Mouse (Mus musculus) adrenal gland, adult 18-20 months (tissue): ENCODE results near the gene Smim7. TPM values are rescaled to one million over a fixed set of nuclear protein-coding genes. Genes with fewer than 3 reads are reported as not detected.
A peak's percentile ranks its signal among the peaks of the same experiment; 100 is the strongest.

Experiments
- DNase-seq, 2 experiments: peaks; one replicate each; pipeline ENCODE4 v3.0.0; 2021 to 2022; ENCODE audit warnings: low spot score in 2 of 2
- long read RNA-seq, 2 experiments: library from polyadenylated mRNA; stranded (forward); transcript quantifications; one replicate each; pipeline ENCODE4 v2.0.0; 2021
- total RNA-seq, 2 experiments: library from RNA; stranded (reverse); gene quantifications; 1 replicate in 1 of 2; 2 replicates in 1 of 2; pipeline ENCODE4 v1.2.3; 2021

Smim7 gene
- 100 to 1,000 TPM; 101 to 120 TPM for total RNA-seq
- long read RNA-seq, experiment 1, transcript Smim7-203 (5 exons, 2,892 nt), result major isoform, 50 of 56 reads
- long read RNA-seq, experiment 1, partial matches to known transcripts, result 0 of 56 reads
- long read RNA-seq, experiment 1, other reads (novel, unspliced or antisense), result 2 of 56 reads
- long read RNA-seq, experiment 2, transcript Smim7-203 (5 exons, 2,892 nt), result major isoform, 180 of 191 reads
- long read RNA-seq, experiment 2, transcript Smim7-201 (4 exons, 642 nt), result minor isoform, 6 of 191 reads
- long read RNA-seq, experiment 2, partial matches to known transcripts, result 3 of 191 reads
- long read RNA-seq, experiment 2, other reads (novel, unspliced or antisense), result 2 of 191 reads

DNA sequence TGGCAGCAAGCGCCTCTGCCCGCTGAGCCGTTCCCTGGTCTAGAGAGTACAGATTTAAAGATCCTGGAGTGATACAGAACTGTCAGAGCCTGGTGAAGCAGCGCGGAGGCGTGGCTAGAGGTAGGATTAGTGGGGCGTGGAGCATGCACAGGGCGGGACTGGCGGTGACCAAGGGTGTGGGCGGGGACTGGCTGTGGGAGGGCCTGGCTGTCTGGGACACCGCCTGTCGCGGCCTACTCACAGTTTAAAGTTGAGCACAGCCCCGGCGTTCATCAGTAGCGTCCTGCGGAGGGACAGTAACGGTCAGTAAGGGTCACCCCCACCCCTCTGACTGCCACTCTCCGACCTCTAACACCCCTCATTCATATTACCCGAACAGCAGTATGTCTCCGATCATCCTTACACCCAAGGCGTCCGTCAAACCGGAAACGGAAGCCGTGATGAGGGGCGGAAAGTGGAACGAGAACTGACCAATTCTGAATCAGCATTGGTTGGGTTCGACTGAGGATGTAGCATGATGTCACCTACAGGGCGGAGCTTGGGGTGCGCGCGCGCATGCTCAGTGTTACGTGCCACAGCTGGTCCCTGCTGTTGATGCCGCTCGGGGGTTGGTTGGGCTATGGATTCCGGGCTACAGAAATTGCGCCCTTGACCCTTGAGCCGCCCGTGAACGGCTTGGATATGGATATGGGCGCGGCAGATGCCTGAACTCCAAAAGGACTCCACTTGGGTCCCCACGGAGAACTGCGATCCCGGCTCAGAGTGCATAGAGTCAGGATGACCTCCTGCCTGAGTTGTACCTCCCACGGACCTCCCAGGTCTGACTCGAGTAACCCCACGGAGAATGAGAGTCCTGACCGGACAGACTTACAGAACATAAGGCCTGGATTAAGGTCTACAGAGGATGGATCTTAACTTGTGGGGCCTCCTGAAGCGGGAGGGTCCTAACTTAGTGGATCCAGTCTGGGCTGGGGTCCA, at the start of gene Smim7:
Gene Smim7 (minus strand): TSS at position 456 of the 978 bp plus-strand sequence.
- peak; percentile 95 to 96 for DNase-seq

DNA sequence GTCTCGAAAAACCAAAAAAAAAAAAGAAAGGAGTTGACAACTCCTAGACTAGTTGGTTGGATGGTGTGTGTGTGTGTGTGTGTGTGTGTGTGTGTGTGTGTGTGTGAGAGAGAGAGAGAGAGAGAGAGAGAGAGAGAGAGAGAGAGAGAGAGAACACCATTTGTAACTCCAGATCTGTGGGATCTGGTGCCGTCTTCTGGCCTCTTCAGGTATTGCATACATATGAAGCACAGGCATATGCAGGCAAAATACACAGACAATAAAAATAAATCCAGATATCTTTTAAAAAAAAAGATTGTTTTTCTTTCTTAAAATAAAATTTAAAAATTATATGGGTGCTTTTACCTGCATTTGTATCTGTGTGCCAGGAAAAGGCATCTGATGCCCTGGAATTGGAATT, 19.3 kb upstream of the Smim7 start:
- DNase-seq, result no peak

DNA sequence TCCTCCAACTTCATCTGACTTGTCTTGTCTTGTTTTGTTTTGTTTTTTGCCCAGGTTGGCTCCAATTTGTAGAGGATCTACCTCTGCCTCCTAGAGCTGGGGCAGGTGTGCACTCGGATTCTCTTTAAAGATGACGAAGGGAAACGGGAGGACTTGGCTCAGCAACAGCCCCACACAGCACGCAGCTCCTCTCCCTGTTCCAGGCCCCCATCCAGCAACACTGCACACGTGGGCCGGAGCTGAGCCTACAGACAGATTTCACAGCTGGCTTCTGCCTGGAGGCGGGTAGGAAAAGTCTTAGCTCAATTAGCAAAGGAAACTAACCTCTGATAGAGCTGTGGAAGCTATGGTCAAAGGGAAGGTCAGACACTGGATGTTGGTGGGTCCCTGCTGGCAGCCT, 18.4 kb upstream of the Smim7 start:
- no peak for DNase-seq

DNA sequence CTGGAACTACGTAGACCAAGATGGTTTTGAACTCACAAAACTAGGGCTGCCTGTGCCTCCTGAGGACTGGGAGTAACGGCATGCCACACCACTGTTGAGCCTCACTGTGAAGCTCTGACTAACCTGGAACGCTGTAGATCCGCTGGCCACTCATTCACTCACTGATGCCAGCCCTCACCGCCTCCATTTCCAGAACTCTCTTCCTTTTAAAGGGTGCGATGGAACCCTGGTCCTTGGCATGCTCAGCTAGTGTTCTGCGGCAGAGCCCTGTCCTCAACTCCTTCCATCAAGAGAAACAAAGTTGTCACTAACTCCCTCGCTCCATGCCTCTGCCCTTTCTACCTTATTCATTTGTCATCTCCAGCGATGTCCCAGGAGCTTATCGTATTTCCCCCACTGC, 18.0 kb upstream of the Smim7 start:
- DNase-seq, result no peak

DNA sequence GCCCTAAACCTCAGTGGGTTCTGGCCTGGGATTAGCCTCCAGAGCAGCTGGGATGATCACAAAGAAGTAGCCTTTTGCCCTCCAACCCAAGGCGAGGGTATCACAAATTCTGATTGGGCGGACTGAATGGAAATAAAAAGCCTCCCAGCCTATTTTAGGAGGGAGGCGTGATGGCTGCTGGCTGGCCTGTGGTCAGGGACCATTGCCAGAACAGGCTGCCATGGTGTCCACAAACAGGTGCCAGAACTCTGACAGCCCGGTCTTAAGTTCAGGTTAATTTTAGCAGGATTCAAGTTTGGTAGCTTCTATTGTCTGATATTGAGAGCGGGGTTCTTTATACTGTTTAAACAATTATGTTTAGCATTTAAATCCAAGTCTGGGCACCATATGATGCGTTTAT, 16.9 kb upstream of the Smim7 start:
- DNase-seq, result no peak

DNA sequence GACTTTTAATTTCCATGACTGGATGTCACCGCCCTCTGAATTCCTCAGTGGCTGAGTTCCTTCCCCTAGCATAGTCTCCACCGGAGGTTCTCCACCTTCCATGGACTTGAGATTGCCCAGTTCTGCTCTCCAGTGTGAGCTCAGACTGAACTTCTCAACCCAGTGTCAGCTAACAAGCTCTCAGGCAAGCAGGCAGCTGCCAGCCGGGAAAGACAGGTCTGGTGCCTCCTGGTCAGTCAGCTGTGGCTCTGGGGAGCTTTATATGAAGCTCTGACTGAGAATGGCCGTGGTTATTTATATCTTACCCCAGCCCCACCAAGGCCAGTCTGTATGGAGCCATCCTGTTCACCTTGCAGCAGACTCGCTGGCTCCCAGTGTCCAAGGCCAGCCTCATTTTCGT, 13.5 kb upstream of the Smim7 start:
- DNase-seq, result no peak

DNA sequence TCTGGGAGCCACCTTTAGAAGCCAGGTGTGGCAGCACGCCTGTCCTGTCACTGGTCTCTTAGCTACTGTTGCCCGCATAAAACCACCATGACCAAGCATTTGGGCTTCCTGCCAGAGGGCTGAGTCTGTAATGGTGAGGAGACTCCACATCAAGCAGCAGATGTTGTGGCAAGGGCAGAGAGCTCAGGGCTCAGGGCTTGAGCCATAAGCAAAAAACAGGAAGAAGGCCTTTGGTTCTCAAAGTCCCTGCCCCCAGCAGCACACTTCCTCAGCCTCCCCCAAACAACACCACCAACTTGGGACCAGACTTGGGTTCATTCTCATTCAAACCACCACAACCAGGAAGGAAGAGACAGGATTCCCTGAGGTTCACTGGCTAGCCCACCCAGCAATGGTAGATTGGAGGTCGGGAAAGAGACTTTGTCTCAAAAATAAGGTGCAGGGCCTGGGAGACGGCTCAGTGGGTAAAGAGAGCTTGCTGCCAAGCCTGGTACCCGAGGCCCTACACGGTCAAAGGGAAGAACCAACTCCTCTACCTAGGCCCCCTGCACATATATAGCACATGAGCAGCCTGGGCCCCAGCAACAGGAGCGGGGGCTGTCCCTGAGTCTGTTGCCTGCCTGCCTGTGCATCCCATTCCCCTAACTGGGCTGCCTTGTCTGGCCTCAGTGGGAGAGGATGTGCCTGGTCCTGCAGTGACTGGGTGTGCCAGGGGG, 12.3 kb upstream of the Smim7 start:
- DNase-seq, result no peak

DNA sequence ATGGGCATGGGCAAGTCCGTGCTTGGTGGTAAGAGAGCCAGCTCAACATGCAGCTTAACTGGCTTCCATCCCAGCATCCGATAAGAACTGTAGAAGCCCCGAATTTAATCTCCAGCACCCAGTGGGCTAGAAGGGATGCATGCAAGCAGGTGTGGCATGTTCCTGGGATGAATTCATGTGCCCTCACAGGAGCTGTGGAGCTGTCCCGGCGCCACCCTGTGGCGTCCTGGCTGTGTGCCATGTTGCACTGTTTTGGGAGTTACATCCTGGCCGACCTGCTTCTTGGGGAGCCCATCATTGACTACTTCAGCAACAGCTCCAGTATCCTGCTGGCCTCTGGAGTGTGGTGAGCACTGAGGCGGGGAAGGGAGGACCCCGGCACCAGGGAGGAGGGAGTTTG, 8.5 kb upstream of the Smim7 start:
- no peak for DNase-seq

DNA sequence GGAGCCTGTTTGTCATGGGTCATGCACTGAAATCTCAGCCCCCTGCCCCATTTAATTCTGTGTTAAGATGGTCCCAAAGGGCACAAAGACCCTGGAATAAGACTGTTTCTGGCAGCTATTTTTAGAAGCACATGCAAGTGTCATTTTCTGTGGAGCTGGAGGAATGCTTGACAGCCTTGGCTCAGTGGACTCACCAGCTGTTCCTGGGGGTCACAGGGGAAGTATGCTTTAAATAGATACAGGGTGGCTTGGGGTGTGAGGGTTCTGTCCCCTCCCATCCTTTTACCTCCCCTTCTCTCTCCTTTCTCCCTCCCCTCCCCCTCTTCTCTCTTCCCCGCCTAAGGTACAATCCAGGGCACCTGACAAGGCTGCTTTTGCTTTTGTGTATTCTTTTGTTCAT, 7.1 kb upstream of the Smim7 start:
- DNase-seq, result no peak

DNA sequence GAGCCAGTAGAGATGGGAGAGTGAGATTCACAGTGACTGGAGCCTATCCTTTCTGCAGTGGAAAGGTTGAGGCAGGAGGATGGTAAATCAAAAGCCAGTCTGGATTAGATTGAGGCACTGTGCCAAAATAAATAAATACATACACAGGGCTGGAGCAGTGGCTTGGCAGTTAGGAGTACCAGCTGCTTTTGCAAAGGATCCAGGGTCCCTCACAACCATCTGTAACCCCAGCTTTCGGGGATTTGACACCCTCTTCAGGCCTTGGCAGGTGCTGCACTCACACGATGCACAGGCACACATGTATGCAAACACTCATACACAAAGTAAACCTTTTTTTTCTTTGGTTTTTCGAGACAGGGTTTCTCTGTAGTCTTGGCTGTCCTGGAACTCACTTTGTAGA, 6.4 kb upstream of the Smim7 start:
- DNase-seq, result no peak

DNA sequence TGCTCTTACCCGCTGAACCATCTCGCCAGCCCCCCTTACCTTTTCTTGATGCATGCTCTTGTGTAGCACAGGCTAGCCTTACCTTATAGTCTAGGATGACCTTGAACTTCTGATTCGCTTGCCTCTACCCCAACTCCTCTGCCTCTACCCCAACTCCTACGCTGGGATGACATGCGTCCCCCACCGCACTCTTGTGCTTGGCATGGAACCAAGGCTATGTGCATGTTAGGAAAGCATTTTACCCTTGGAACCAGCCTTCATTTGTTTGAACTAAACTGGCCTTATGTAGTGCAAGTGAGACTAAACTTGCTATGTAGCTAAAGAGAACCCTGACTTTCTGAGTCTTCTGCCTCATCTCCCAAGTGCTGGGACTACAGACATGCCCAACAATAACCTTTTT, 5.0 kb upstream of the Smim7 start:
- DNase-seq, result no peak

DNA sequence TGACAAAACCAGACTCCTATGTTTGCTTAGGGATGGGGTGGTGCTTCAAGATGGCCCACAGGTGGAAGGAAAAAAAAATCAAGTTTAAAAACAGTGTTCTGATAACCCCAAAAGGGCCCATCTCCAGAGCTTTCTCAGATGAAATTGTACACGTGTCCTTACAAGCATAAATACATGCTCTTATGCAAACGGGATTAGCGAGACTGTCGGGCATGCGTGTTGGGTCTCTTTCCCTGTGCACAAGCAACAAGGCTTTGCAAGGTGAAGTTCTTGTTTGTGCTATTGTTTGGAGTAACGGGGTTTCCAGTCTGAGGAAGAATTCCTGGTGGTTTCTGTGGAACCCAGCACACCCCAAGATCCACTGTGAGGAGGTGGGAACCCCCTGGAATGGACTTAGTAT, 2.6 kb upstream of the Smim7 start:
- no peak for DNase-seq

DNA sequence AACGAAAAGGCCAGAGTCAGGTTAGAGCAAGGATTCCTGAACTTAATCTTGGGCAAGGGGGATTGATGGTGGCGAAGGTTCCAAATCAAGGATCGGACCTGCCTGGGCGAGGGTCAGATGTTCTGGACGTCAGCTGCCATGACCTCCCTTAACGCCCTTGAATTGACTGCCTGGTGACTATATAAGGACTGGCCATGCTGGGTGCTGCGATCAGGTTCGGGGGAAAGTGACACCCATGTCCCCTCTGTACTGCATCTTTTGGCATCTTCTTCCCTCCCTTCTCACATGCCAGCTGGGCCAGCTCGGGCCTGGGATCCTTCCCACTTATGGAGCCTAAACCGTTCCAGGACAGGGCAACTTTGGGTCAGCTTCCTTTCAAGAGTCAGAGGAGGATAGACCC, 1.6 kb upstream of the Smim7 start:
- DNase-seq, result no peak

DNA sequence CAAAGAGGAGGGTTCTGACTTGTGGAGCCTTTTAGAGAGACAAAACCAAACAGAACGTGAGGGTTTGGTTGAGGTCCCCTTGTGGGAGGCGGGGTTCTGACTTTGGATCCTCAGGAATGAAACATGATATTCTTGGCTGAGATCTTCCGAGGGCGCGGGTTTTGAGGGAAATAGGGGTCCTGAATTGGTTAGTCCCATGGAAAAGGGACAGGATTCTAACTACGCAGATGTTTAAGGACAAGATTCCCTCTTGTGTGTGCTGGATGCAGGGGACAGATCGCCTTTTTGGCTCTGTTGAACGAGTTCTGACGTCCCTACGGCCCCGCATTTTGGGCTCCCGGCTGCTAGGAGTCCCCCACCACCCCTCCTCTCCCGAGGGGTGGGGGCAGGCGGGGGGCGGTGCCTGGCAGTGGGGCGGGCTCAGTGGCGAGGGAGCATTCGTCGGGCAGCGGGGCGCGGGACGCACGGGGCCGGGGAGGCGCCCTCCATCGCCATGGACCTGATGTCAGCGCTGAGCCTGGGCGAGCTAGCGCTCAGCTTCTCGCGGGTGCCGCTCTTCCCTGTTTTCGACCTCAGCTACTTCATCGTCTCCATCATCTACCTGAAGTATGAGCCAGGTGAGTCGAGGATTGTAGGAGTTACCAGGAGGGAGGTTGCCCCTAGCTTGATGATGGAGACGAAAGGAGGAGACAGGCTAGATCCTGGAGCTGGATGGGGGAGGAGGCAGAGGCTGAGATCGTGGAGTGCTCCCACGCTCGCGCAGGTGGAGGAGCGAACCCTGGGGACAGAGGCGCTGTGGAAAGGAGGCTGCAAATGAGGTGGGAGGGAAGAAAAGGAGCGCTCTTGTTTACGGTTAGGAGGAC, 954 bp upstream of the Smim7 start, which contains the start of gene Tmem38a:
Gene Tmem38a (plus strand): TSS at position 445 of the 863 bp plus-strand sequence.
- peak; percentile 72 to 78 for DNase-seq

DNA sequence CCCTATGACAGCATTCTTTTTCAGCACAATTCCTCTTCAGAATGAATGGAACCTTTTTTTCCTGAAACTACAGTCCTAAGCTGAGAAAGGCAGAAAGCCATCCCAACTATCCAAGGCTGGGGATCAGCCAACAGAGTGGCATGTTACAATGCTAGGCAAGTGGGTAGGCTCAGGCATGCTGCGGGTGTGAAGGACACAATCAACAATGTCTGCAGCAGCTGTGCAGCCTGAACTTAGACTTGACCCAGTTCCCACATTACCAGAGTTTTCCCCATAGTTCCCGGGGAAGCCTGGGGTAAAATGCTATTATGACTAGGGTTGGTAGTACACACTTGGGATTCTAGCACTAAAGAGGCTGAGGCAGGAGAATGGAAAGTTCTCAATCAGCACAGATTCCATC, 4.9 kb downstream of the Smim7 start:
- no peak for DNase-seq

DNA sequence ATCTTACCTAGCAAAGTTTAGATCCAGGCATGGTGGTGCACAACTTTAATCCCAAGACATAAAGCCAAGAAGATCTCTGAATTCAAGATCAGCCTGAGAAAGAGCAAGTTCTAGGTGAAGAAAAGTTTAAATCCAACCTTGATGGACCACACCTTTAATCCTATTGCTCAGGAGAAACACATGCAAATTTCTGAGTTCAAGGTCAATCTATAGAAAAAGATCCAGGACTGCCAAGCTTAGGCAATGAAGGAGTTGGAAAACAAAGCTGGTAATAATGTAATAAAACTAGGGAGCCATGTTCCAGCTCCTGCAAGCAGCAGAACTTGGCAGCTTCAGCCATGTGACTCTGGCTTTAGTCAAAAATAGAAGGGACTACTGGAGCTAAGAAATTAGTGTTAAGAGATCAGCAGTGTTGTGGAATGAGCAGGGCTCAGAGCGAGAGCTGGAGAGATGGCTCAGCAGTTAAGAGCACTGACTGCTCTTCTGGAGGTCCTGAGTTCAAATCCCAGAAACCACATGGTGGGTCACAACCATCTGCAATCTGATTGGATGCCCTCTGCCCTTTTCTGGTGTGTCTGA, 9.7 kb downstream of the Smim7 start:
- no peak for DNase-seq

DNA sequence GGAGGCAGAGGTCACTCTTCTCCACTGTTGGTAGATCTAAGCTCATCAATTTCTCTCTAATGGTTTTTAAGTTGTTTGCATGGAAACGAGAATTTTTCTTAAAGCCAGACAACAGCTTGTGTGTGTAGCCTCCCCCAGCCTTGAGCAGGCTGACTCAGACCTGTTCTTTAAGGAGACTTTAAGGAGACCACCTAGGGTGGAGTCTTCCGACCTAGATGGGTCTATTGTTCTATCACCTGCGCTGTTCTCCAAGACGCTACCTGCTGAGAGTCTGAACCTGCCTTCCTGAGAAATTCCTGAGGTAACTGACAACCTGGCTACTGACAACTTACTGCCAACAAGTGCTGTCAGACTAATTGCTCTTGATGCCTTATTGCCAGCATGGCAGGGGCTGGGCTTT, 15.1 kb downstream of the Smim7 start:
- DNase-seq, result no peak

DNA sequence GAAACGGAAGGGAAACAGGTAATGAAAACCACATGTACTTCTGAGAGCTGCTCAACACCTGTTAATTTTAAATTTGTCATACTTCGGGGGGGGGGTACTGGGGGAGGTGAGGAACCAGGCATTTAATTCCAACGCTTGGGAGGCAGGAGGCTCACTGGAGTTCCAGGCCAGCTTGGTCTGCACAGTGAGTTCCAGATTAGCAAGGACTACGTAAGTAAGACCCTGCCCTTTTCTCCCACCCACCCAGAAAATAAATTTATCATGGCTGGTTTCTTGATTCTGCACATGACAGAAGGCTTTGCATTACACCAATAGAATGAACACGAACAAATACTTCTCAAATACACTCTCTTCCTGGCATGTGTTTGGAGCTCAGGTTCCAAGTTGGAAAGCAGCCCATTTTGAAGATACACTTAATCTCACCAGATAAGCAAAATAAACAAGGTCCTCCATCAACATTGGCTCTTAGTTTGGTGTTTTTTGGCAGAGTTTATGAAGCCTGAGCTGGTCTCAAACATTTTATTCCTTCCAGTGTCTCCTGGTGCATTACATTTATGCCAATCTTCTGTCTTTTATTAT, 21.5 kb downstream of the Smim7 start:
- no peak for DNase-seq

DNA sequence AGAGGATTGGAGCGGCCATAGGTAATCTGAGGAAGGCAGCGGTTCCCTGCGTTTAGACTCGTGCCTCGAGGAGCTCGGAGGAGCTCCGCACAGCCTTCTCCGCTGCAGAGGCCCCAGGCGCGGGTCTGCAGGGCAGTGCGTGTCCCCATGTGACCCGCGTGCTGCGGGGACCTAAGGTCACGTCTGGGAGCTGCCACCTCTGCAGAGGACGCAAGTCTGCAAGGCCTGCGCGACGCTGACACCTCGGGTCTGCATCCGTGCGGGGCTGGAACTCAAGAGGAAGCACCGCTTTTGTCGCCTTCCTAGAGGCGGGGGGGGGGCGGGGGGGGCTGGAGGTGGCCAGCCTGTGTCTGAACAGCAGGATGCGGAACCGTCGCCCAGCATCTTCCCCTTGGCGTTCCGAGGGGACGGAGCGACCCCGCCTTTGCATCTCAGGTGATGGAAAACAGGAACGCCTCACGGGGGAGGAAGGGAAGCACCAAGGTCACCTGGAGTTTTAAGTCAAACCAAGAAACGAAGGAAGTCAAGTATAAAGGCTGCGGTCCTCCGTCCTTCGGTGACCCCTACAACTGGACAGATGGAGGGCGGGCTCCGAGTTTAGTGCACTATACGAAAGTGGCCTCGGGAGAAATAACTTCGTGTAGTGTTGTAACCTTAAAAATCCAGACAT, 22.1 kb downstream of the Smim7 start:
- peak; percentile 18 to 62 for DNase-seq
